Mouse (Mus musculus): ENCODE measurements at regions not wholly inside any gene's neighbourhood (a gene's known extent, or its start where the extent isn't known, plus 50 kb on each side); places are given as distances from the start of the nearest gene placed in this dataset.

DNA sequence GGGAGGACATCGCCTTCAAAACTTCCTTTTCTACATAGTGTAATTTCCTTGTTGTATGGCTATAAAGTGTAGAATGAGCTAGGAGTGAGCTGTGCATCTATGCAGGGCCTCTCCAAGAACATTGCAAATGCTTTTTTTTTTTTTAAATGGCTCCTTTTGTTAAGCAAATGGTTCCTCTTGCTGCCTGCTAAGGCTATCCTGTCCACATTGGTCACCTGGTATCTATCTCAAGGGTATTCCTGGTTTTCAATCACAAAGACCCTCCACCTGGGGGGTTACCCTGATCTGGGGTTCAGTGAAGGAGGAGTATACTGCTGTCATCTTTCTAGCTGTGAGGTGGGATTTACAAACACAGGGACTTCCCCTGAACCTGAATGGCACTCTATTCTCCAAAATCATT lies 112.9 kb upstream of the Sall1 start:
- TF ChIP-seq CTCF (IDR thresholded peaks at IDR 0.05; ENCODE audit: borderline replicate concordance, extremely low read depth, insufficient read depth, insufficient read length), result no peak
- TF ChIP-seq POLR2A (IDR thresholded peaks at IDR 0.05; ENCODE audit: borderline replicate concordance, extremely low read depth, insufficient read depth, insufficient read length, poor library complexity, severe bottlenecking), result no peak
